Mouse (Mus musculus) forebrain, embryonic 16.5 days (tissue): ENCODE measurements around the gene Gne. TPM values are rescaled to one million over a fixed set of nuclear protein-coding genes. Genes with fewer than 3 reads are reported as not detected.

Experiments used
- ATAC-seq: fragments of 200-750 bp; cut with Nextera tagmentation; 2 replicates; pipeline ENCODE4 v1.8.0; 2017; ENCODE audit warnings: mild to moderate bottlenecking, moderate library complexity
- H3K27ac ChIP-seq: fragments of 300-500 bp; sonication (generic); 2 replicates; pipeline ENCODE4 v1.5.1; 2014; ENCODE audit warnings: low read length, control low read depth
- H3K27me3 ChIP-seq: fragments of 300-500 bp; sonication (generic); replicated peaks from 2 replicates; pipeline ENCODE4 v1.6.1; 2014; ENCODE audit warnings: low read length; ENCODE audit not compliant: control insufficient read depth, insufficient read depth
- H3K36me3 ChIP-seq: fragments of 300-500 bp; sonication (generic); 2 replicates; pipeline ENCODE4 v1.6.1; 2014; ENCODE audit not compliant: control insufficient read depth, insufficient read depth
- H3K4me1 ChIP-seq: fragments of 300-500 bp; sonication (generic); replicated peaks from 2 replicates; pipeline ENCODE4 v1.6.1; 2014; ENCODE audit warnings: low read length; ENCODE audit not compliant: control insufficient read depth, insufficient read depth
- H3K4me2 ChIP-seq: fragments of 300-500 bp; sonication (generic); 2 replicates; pipeline ENCODE4 v1.6.1; 2014; ENCODE audit warnings: mild to moderate bottlenecking, low read length, control low read depth
- H3K4me3 ChIP-seq: fragments of 300-500 bp; sonication (generic); replicated peaks from 2 replicates; pipeline ENCODE4 v1.5.1; 2014; ENCODE audit warnings: mild to moderate bottlenecking, low read length, control low read depth
- H3K9ac ChIP-seq: fragments of 300-500 bp; sonication (generic); replicated peaks from 2 replicates; pipeline ENCODE4 v1.6.1; 2014; ENCODE audit warnings: low read depth, low read length, control low read depth
- H3K9me3 ChIP-seq: fragments of 300-500 bp; sonication (generic); 2 replicates; pipeline ENCODE4 v1.6.1; 2016; ENCODE audit warnings: low read length; ENCODE audit not compliant: control insufficient read depth
- WGBS: fragments of 180-500 bp; shearing (Covaris S2); extraction: QIAGEN DNeasy Blood & Tissue Kit; methylation state at CpG from one replicate; pipeline ENCODE4 v1.1.7; 2014; 5-methylcytosine and 5-hydroxymethylcytosine counted together
- polyA plus RNA-seq: library from polyadenylated mRNA; unstranded; fragments of >200 nt; fragmentation: Nextera tagmentation; extraction: Ambion mirVana; gene quantifications from 2 replicates; pipeline ENCODE4 v1.2.1, GENCODE M21; 2015

Gne gene
- polyA plus RNA-seq, 1 experiment from 2014 or later = 29.2 TPM

- peaks cover 25% of the 10 kb centered on the region for H3K36me3 ChIP-seq
- no peaks in the 10 kb centered on the region for H3K9me3 ChIP-seq
- no peak overlapping the region for H3K4me2 ChIP-seq
- H3K4me3 ChIP-seq = no peak overlapping the region
- WGBS = 96% methylated on average over 4 of the region's 4 CpGs
- no peaks in the 10 kb centered on the region for H3K4me1 ChIP-seq
- no peak for ATAC-seq
- H3K9ac ChIP-seq = no peak overlapping the region
- no peaks in the 10 kb centered on the region for H3K27me3 ChIP-seq
- no peak overlapping the region for H3K27ac ChIP-seq
Observed at GRCm38 (mm10) chr4:44040802-44041201, 43.2 kb downstream of the Gne start.

- no peak overlapping the region for H3K27ac ChIP-seq
- H3K9me3 ChIP-seq = no peaks in the 10 kb centered on the region
- no peaks in the 10 kb centered on the region for H3K27me3 ChIP-seq
- H3K9ac ChIP-seq = no peak overlapping the region
- no peaks in the 10 kb centered on the region for H3K4me1 ChIP-seq
- no peak for ATAC-seq
- no peak overlapping the region for H3K4me2 ChIP-seq
- H3K36me3 ChIP-seq = peaks cover 24% of the 10 kb centered on the region
- 86% methylated on average over 5 of the region's 5 CpGs for WGBS
- no peak overlapping the region for H3K4me3 ChIP-seq
Observed at GRCm38 (mm10) chr4:44036455-44036854, 47.5 kb downstream of the Gne start.

GRCm38 (mm10) chr4:44031521-44031920 is 52.5 kb downstream of the Gne start:
- no peaks in the 10 kb centered on the region for H3K27me3 ChIP-seq
- no peak overlapping the region for H3K4me2 ChIP-seq
- no peaks in the 10 kb centered on the region for H3K9me3 ChIP-seq
- 72% methylated on average over 5 of the region's 5 CpGs for WGBS
- no peak overlapping the region for H3K4me3 ChIP-seq
- H3K27ac ChIP-seq = no peak overlapping the region
- H3K9ac ChIP-seq = no peak overlapping the region
- no peak for ATAC-seq
- H3K36me3 ChIP-seq = peaks cover 22% of the 10 kb centered on the region
- no peaks in the 10 kb centered on the region for H3K4me1 ChIP-seq

- H3K4me1 ChIP-seq = no peaks in the 10 kb centered on the region
- peaks cover 25% of the 10 kb centered on the region for H3K36me3 ChIP-seq
- H3K4me2 ChIP-seq = no peak overlapping the region
- no peaks in the 10 kb centered on the region for H3K27me3 ChIP-seq
- 83% methylated on average over 15 of the region's 15 CpGs for WGBS
- no peak overlapping the region for H3K4me3 ChIP-seq
- no peaks in the 10 kb centered on the region for H3K9me3 ChIP-seq
- ATAC-seq = 0 out of 2 replicates have a peak, but pooled peaks have one; percentile 20
- no peak overlapping the region for H3K9ac ChIP-seq
- no peak overlapping the region for H3K27ac ChIP-seq
Observed at GRCm38 (mm10) chr4:44029661-44030066, 54.3 kb downstream of the Gne start.

GRCm38 (mm10) chr4:44028303-44029135 is 55.5 kb downstream of the Gne start:
- Histone ChIP-seq H3K36me3 (peaks cover 25% of the 10 kb centered on the region), H3K27me3 (no peaks in the 10 kb centered on the region), H3K9ac (no peak overlapping the region), H3K4me2 (no peak overlapping the region), H3K4me3 (no peak overlapping the region), H3K4me1 (no peaks in the 10 kb centered on the region), H3K9me3 (no peaks in the 10 kb centered on the region), H3K27ac (no peak overlapping the region)
- 20% methylated on average over 16 of the region's 16 CpGs for WGBS
- no peak for ATAC-seq

- peaks cover 20% of the 10 kb centered on the region for H3K36me3 ChIP-seq
- H3K9ac ChIP-seq = no peak overlapping the region
- H3K4me3 ChIP-seq = no peak overlapping the region
- no peak overlapping the region for H3K4me2 ChIP-seq
- H3K9me3 ChIP-seq = no peaks in the 10 kb centered on the region
- no peak for ATAC-seq
- H3K27me3 ChIP-seq = no peaks in the 10 kb centered on the region
- H3K4me1 ChIP-seq = no peaks in the 10 kb centered on the region
- H3K27ac ChIP-seq = no peak overlapping the region
- WGBS = 88% methylated on average over 6 of the region's 6 CpGs
Observed at GRCm38 (mm10) chr4:44025570-44025969, 58.4 kb downstream of the Gne start.

- 94% methylated on average over 6 of the region's 6 CpGs for WGBS
- peaks cover 25% of the 10 kb centered on the region for H3K36me3 ChIP-seq
- no peaks in the 10 kb centered on the region for H3K27me3 ChIP-seq
- H3K4me1 ChIP-seq = no peaks in the 10 kb centered on the region
- no peak overlapping the region for H3K4me2 ChIP-seq
- no peak for ATAC-seq
- no peaks in the 10 kb centered on the region for H3K9me3 ChIP-seq
- H3K27ac ChIP-seq = no peak overlapping the region
- no peak overlapping the region for H3K4me3 ChIP-seq
- no peak overlapping the region for H3K9ac ChIP-seq
Observed at GRCm38 (mm10) chr4:44024241-44024640, 59.7 kb downstream of the Gne start.

- H3K4me3 ChIP-seq = no peak overlapping the region
- H3K4me1 ChIP-seq = no peaks in the 10 kb centered on the region
- WGBS = 97% methylated on average over 9 of the region's 9 CpGs
- no peak overlapping the region for H3K27ac ChIP-seq
- no peaks in the 10 kb centered on the region for H3K9me3 ChIP-seq
- no peak overlapping the region for H3K9ac ChIP-seq
- no peak for ATAC-seq
- no peaks in the 10 kb centered on the region for H3K27me3 ChIP-seq
- H3K36me3 ChIP-seq = peaks cover 28% of the 10 kb centered on the region
- H3K4me2 ChIP-seq = no peak overlapping the region
Observed at GRCm38 (mm10) chr4:44023681-44024080, 60.3 kb downstream of the Gne start.

GRCm38 (mm10) chr4:44022766-44023165 is 61.2 kb downstream of the Gne start:
- 90% methylated on average over 11 of the region's 11 CpGs for WGBS
- Histone ChIP-seq H3K4me3 (no peak overlapping the region), H3K4me2 (no peak overlapping the region), H3K9me3 (no peaks in the 10 kb centered on the region), H3K4me1 (no peaks in the 10 kb centered on the region), H3K27me3 (no peaks in the 10 kb centered on the region), H3K9ac (no peak overlapping the region), H3K27ac (no peak overlapping the region), H3K36me3 (peaks cover 27% of the 10 kb centered on the region)
- ATAC-seq = no peak
